Mouse (Mus musculus) urinary bladder, postnatal 4 days (tissue): Measurements from ENCODE around the gene Tnip1.
"Not testable (repeated sequence)": the region's sequence is repeated elsewhere in the genome, so short reads cannot be mapped to it uniquely, and the experiment has no call there.

Experiments
- DNase-seq, 2 experiments: peaks; one replicate each; pipeline ENCODE4 v3.0.0; 2021 to 2022; ENCODE audit warnings: low spot score in 2 of 2

The Tnip1 gene

DNA sequence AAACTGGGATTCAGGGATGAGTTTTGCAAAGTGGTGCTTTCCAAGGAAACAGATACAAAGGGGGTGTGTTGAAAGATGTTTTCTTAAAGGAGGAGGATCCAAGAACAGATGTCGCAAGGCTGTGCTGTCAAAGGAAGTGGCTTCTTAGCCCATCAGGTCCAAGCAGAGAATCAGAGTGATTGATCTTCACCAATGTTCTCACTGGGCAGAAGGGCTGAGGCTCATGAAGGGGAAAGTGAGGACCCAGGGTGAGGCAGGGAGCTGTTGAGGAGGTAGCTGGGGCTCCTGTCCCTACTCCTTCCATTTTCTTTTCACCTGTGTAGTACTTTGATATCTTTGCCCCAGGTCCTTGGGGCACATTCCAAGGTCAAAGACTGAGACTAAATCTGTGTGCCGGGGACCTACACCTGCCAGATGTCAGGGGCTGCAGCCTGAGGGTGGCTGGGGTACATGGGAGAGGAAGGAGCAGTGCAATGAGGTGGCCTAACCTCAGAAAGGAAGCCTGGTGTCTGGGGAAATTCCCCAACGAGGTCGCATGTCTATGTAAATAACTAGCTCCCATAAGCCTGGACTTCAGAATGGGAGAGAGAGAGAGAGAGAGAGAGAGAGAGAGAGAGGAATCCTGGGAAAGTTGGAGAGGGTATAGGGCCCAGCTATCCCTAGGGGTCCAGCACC is 9.5 kb upstream of the Tnip1 start:
- DNase-seq = no peak

DNA sequence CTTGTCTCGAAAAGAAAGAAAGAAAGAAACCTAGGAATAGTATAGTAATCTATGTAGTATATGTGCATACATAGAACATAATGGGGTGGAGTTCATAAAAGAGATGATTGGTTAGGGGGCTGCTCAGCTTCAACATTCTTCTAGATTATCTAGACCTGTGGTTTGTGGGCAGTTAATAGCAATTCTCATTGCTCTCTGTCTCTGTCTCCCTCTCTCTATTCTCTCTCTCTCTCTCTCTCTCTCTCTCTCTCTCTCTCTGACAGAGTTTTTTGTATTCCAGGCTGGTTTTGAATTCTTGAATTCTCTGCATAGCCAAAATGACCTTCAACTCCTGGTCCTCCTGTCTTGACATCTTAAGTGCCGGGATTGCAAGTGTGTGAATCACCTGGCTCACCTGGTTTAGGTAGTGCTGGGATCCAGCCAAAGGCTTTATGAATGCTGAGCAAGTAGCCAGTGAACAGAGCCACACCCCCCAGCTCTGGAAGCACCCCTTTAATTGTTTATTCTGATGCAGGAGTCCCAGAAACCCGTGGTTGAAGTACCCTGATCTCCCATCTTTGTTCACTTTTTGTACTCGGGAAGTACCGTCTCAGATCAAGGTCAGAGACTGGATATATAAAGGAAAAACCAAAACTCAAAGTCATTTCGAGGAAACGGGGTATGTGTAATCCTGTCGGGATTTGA is 8.8 kb upstream of the Tnip1 start:
- no peak for DNase-seq

DNA sequence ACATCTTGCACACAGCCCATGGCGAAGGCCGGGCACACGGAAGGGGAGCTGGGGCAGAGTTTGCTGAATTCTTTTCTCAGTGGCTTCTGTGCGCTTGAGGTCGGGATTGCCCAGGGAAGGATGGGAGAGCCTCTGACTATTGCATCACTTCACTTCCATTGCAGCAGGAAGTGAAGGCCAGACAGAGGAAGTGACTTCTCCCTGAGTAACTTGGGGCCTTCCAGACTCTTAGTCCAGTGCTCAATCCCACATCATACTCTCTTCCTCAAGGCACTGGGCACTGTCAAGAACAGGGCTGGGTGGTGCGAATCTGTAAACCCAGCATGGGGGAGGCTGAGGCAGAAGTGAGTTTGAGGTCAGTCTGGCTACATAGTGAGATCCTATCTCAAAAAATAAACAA is 2.5 kb upstream of the Tnip1 start:
- no peak for DNase-seq

DNA sequence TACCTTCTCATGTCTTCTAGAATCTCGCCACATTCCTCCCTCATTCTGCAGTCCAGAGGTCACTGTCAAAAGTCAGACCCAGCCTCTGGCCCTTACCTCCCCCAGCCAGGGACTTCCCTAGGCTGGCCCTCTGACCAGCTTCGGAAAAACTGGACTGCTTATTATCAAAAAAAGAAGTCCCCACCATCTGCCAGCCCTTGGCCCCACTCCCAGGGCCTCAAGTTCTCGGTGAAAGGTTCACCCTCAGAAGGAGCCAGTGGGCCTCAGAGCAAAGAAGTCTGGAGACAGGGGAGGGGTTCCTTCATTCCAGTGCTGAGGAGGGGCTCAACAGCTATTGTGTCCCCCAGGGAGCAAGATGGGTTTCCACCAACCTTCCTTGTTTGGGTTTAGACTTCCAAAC is 796 bp downstream of the Tnip1 start:
- no peak for DNase-seq

DNA sequence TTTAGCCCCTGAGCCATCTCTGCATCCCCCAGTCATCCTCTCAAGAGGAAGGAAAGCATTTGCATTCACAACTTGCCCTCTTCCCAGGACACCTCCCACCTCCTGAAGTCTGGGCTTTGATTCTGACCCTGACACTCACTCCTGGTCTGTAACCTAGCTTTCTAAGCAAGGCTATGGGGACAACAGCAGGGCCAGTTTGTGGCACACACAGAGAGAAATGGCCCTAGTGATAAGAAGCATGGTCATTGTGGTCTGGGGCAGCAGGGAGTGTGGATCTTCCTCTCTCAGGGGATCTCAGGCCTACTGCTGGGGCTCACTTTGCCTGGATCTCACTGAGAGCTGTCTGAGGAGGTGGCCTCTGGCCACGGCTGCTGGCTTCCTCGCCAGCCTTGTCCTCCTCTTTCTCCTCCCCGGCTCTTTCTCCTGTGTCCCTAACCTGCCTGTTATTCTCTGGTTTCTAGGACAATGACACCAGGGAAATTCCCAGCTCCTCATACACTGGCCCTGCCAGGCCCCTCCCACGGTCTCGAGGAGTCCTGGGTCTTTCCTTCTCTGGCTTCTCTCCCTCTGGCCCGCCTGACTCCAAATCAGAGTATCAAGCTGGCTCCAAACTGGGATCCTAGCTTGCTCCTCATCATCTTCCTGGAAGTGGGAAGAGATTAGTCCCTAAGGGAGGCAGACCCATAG is 1.4 kb downstream of the Tnip1 start:
- DNase-seq = no peak

DNA sequence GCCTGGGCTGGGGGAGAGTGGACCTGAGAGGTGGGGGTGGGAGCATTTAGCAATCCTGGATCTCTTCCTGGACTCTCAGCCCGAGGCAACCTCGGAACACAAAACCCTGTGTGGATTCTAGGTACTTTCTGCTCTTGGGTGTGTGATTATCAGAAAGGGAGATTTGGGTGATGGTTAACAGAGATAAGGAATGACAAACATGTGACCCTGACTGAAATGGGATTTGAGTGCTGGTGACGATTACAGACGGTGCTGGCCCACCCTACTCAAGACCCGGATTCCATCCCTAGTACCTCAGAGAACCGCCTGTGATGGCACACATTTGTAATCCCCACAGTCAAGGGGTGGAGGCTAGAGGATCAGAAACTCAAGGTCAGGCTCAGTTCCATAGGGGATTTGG is 2.5 kb downstream of the Tnip1 start:
- DNase-seq = no peak

DNA sequence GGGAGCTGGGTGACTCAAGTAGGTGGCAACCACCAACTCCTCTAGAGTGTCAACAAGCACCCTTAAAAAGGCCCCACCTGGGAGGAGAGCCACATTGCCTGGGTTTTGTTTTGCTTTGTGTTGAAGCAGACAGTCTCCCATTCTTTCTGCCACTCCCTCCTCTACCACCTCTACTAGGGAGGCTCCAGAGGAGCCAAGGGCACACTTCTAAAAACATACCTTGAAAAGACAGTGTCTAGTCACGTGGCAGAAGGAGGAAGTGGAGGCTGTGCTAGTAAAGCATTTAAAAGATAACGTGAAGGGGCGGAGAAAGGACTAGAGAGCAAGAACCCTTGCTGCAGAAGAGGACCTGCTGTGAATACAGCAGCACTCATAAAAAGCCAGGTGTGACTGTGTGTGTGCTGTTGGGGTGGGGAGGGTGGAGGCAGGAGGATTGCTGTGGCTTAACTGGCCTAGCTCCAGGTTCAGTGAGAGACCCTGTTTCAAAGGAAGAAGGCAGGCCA is 4.1 kb downstream of the Tnip1 start:
- no peak for DNase-seq

DNA sequence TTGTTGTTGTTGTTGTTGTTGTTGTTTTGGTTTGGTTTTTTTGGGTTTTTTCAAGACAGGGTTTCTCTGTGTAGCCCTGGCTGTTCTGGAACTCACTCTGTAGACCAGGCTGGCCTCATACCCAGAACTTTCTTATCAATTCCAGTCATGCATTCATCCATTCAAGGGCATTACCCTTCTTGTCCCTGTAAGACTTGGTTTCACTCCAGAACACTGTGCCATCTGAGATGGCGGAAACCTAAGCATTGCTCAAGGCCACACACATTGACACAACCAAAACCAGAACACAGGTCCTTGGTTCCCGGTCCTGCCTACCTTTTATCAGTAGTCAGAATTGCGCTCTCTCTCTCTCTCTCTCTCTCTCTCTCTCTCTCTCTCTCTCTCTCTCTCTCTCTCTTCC is 5.0 kb downstream of the Tnip1 start:
- not testable (repeated sequence) for DNase-seq

DNA sequence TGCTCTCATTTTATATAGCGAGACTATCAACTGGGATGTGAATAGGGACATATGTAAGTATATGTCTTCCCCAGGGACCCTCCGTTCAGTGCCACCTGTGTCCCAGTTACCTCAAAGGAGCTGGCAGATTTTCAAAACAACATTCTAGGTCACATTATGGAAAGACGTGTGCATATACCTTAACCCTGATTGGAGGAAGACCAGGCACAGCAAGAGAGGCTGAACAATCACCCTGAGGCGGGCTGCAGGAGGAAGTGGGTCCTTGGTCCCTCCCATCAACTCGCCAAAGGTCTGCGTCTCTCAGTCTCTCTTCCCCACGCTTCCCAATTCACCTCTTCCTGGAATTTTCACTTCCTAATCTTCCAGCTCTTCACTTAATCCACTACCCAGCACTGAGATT is 5.8 kb downstream of the Tnip1 start:
- no peak for DNase-seq

DNA sequence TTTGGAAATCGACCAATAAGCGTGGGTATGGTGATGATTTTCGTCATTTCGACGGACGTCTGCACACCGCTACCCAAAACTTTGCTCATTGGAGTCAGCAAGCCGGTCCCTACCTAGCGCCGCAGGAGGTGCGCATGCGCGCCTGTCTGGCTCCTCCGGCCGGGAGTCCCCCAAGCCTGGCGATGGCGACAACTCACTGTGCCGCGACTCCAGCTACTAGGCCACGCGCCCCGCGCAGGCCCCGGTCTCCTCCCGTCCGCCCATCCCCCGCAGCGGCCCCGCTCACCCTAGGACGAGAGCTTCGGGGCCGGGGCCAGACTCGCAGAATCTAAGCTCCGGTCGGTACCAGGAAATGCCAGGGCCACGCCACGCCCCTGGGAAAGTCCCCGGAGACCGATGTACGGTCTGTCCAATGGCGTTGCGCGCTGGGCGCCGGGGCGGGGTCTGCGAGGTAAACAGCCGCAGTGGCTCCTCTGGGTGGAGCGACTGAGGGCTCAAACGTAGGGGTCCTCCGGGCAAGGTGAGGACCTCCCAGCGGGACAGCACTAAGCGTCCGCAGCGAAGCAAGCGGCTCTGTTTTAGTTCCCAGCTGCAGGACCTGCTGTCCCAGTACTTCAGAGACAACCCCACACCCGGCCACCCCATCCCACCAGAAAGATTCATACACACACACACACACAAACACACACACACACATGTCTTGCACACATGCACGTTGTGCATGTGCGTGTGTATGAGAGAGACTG is 6.8 kb downstream of the Tnip1 start:
- DNase-seq = peak; percentile 97

DNA sequence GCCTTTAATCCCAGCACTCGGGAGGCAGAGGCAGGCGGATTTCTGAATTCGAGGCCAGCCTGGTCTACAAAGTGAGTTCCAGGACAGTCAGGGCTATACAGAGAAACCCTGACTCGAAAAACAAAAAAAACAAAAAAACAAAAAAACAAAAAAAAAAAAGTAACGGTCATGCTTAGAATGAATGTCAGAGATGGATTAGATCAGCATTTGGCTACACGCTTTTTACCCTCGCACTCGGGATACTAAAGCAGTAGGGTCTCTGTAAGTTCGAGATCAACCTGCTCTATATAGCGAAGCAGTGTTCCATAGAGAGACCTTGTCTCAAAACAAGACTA is 7.3 kb downstream of the Tnip1 start:
- DNase-seq = not testable (repeated sequence)

DNA sequence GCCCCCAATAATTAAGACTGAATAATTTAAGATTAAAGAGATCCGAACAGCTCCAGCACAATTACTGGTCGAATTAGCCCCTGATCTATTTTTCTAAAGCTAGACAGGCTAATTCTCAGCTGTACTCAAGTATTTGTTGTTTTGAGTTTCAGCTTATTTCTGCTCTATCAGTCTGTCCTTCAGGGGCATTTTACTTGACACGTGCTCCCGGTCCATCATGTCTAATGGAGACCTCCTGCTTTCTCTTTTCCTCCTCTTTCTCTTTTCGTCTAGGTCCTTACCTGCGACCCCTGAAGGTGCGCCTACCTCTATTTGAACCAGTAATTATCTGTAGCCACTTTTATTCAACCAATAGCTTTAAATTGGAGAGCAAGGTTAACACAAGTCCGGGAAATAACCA is 8.0 kb downstream of the Tnip1 start:
- DNase-seq = no peak

DNA sequence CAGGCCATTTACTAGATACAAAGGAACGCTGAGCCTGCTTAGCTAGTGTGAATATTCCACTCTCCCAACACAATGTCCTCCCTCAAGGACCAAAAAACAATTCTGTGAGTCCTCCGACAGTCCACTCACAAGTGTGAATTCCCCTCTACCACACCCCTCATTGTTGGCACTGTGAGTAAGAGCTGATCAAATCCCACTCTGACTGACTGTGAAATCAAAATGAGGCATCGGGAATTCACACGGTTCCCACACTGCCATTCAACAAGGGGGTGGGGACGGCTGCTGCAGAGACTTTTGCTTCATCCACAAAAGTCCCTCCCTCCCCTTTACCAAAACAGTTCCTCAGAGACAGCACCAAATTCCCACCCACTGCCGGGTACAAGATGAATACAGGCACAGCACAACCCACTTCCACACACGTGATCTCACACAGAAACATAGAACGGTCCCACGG is 8.7 kb downstream of the Tnip1 start:
- DNase-seq = no peak

DNA sequence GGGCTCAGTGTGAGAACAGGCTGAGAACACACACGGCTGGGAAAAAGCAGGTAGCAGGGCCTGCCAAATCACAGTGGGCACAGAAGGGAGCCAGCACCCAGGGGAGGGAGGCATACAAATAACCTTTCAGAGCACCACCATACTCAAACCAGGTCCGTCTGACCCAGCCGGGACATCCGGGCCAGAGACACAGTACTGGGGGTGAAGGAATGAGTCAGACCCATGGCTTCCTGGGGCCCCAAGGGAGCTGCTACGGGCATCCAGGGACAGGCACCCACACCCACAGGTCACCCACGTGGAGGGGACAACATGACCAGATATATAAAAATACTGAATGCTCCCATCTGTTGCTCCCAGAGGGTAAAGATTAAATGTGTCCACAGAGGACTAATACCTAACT is 10.1 kb downstream of the Tnip1 start:
- DNase-seq = no peak

DNA sequence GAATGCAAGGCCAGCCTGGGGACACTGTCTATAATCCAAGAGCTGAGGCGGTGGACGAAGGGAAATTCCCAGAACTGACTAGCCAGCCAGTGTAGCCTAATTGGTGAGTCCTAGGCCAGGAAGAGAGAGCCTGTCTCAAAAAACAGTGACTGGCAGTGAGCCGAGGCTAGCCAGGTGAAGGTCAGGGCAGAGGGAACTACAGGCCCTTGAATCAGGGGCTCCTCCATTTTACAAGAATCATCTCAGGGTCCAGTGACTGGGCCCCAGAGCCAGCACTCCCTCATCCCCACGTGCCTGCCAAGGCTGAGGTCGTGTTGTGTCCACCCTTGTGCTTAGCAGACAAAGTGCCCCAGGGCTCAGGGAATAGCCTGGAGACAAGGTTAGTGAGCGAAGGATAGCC is 12.0 kb downstream of the Tnip1 start:
- DNase-seq = no peak

DNA sequence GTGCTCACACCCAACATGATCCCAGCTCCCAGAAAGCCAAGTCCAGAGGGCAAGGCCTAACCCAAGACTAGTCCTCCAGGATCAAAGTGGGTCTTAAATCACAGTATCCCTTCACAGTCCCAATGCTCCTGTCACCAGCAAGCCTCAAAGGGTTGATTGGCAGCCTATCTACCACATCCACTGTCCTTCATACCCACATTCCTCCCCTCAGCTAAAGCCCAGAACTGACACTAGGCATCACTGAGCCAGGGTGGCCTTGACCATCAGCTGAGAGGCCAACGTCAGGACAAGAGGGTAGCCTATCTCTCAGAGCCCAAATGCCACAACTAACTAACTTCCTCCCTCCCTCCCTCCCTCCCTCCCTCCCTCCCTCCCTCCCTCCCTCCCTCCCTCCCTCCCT is 13.0 kb downstream of the Tnip1 start:
- no peak for DNase-seq

DNA sequence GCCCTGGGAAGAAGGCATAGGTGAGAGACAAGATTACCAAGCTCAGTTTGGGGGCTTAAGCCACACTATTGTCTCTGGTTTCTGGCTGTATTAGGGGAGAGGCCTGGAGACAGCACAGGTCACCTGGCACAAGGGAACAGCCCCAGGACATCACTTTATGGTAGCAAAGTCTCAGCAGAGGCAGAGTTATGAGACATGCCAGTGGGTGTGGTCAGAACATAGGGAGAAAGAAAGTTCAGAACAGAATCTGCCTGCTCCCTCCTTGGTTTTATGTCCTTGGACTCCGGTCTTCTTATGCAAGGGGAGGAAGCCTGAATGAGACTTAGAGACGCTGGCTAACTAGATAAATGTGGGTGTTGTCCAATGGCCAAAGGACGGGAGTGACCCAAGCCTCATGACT is 18.0 kb downstream of the Tnip1 start:
- no peak for DNase-seq

DNA sequence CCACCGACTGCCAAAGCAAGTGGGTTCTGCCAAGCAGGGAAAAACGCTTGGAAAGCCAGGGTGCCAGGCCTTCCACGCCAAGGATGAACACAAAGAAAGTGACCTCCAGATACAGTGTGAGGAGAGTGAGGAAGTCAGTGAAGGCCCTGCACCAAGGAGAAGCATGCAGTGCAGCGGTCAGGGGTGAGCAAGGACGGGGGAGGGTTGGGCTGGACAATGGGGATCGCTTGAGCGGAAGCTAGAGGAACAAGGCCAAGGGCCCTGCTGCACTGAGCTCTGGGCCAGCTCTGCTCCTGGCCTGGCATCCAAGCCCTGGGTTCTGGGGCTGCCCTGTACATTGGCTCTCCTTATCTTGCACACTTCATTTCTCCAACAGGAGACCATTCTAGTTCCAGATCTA is 22.7 kb downstream of the Tnip1 start:
- no peak for DNase-seq

DNA sequence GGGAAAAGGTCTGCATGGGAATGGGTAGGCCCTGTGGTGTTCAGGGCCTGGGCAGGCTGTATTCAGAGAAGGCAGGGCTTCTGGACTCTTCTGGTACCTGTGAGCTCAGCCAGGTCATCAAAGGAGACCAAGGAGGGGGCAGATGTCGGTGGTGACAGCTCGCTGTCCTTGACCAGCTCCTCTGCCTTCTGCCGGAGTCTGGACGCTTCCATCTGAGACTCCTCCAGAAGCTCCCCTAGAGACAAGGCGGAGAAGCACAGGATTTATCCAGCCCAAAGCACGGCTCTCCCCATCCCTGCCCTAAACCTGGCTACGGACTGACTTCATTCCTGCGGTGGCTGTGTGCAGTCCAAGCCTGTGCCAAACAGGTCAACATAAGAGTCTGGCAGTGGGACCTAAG is 23.2 kb downstream of the Tnip1 start:
- DNase-seq = no peak

DNA sequence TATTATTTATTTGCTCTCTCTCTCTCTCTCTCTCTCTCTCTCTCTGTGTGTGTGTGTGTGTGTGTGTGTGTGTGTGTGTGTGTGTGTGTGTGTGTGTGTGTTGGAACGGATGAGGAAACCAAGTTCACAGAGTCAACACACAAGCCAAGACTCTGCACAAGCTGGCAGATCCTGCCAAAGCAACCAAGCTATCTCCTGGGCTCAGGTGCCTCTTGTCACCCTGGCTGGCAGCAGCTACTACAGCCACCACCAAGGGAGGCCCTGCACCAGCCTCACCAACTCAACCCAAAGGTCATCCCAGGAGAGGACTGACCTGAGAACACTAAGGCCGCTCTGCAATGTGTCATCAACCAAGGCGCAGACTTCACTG is 26.0 kb downstream of the Tnip1 start:
- DNase-seq = no peak

DNA sequence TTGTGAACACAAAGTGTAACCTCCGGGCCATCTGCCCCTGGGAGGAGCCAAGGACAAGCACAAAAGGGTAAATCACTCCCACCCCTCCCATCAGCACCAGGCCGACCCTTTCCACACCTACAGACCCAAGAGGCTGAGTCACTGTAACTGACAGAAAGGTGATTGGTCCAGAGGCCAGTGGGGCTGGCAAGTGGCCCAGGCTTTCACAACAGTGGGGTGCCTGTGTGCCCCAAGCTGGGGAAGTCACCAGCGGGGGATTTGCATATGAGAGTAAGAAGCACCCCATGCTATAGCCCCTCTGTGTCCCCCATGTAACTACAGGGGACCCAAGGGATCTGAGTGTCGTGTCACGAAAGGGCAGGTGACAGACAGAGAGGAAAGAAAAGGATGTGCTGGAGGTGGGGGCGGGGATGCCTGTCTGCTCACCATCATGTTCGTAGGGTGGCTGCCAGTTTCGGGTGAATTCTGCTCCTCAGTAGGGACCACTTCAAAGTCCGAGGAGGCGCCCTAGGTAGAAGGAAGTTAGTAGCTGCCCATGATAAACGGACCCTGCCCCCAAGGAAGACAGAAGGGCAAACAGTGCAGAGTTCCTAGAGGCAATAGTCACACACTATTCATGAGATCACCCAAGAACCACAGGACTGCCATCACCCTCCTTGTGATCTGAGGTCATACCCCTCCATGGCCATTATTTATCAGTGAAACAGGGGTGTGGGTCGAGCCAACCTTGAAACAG is 26.5 kb downstream of the Tnip1 start:
- no peak for DNase-seq

DNA sequence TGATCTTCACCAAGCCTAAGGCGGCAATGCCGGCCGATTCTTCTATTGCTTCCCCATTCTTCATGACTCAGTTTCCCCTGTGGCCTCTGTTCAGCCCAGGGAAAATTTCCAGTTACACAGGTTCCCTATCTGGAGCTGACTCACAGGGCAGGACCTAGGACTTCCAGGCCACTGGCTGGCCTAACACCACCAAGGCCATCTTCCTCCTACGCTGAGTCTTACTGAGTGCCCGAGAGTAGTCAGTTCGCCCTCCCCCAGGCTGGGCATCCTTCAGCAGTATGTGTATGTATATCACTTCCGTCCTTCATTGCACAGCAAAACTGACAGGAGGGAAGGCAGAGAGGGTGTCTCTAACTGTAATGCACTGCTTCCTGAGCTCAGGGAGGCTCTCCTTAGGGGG is 28.5 kb downstream of the Tnip1 start:
- DNase-seq = no peak
